Mouse (Mus musculus): Measurements from ENCODE around the gene Rita1.

The Rita1 gene

GRCm38 (mm10) chr5:120627515-120628300 lies 15.3 kb upstream of the Rita1 start:
- DNase-seq (ENCODE audit: low read depth, low spot score), result no peak

- peak; percentile 89 for DNase-seq (ENCODE audit: low read depth, low spot score)
Measured at GRCm38 (mm10) chr5:120626399-120626798, 14.0 kb upstream of the Rita1 start.

- no peak for DNase-seq (ENCODE audit: low read depth, low spot score)
Measured at GRCm38 (mm10) chr5:120624427-120624826, 12.0 kb upstream of the Rita1 start.

GRCm38 (mm10) chr5:120622198-120622851 lies 9.9 kb upstream of the Rita1 start:
- DNase-seq (ENCODE audit: low read depth, low spot score), result no peak

GRCm38 (mm10) chr5:120621846-120622197 lies 9.4 kb upstream of the Rita1 start:
- DNase-seq (ENCODE audit: low read depth, low spot score), result no peak

GRCm38 (mm10) chr5:120621078-120621765 lies 8.8 kb upstream of the Rita1 start:
- no peak for DNase-seq (ENCODE audit: low read depth, low spot score)

- no peak for DNase-seq (ENCODE audit: low read depth, low spot score)
Measured at GRCm38 (mm10) chr5:120620375-120621077, 8.1 kb upstream of the Rita1 start.

- DNase-seq (ENCODE audit: low read depth, low spot score), result no peak
Measured at GRCm38 (mm10) chr5:120619201-120619600, 6.8 kb upstream of the Rita1 start.

GRCm38 (mm10) chr5:120618778-120619177 lies 6.4 kb upstream of the Rita1 start:
- no peak for DNase-seq (ENCODE audit: low read depth, low spot score)

GRCm38 (mm10) chr5:120615903-120616302 lies 3.5 kb upstream of the Rita1 start:
- DNase-seq (ENCODE audit: low read depth, low spot score), result no peak

- DNase-seq (ENCODE audit: low read depth, low spot score), result peak; percentile 99
Measured at GRCm38 (mm10) chr5:120612822-120613604, 624 bp upstream of the Rita1 start.

- DNase-seq (ENCODE audit: low read depth, low spot score), result no peak
Measured at GRCm38 (mm10) chr5:120611416-120611815, 973 bp downstream of the Rita1 start.

- no peak for DNase-seq (ENCODE audit: low read depth, low spot score)
Measured at GRCm38 (mm10) chr5:120610906-120611305, 1.5 kb downstream of the Rita1 start.

GRCm38 (mm10) chr5:120609246-120609775 lies 3.1 kb downstream of the Rita1 start:
- DNase-seq (ENCODE audit: low read depth, low spot score), result no peak

GRCm38 (mm10) chr5:120607335-120607734 lies 5.1 kb downstream of the Rita1 start:
- DNase-seq (ENCODE audit: low read depth, low spot score), result no peak

- DNase-seq (ENCODE audit: low read depth, low spot score), result no peak
Measured at GRCm38 (mm10) chr5:120606590-120607200, 5.7 kb downstream of the Rita1 start.

GRCm38 (mm10) chr5:120605688-120606087 lies 6.7 kb downstream of the Rita1 start:
- DNase-seq (ENCODE audit: low read depth, low spot score), result peak; percentile 86

- no peak for DNase-seq (ENCODE audit: low read depth, low spot score)
Measured at GRCm38 (mm10) chr5:120605241-120605661, 7.1 kb downstream of the Rita1 start.

- DNase-seq (ENCODE audit: low read depth, low spot score), result no peak
Measured at GRCm38 (mm10) chr5:120604839-120605238, 7.5 kb downstream of the Rita1 start.

- no peak for DNase-seq (ENCODE audit: low read depth, low spot score)
Measured at GRCm38 (mm10) chr5:120603515-120603914, 8.9 kb downstream of the Rita1 start.
